Mouse (Mus musculus) testis, adult 2 months (tissue): Measurements from ENCODE around the gene Cog6. TPM values are rescaled to one million over a fixed set of nuclear protein-coding genes. Genes with fewer than 3 reads are reported as not detected.

Experiments used
- H3K27ac ChIP-seq: fragments of 200-500 bp; 2 replicates; pipeline ENCODE4 v1.5.1; 2012; ENCODE audit warnings: low read depth, low read length; ENCODE audit not compliant: control insufficient read depth, insufficient read depth
- H3K27me3 ChIP-seq: fragments of 200-500 bp; 2 replicates; pipeline ENCODE4 v1.6.1; 2012; ENCODE audit warnings: mild to moderate bottlenecking, low read length, moderate library complexity; ENCODE audit not compliant: control insufficient read depth, insufficient read depth
- H3K36me3 ChIP-seq: fragments of 200-500 bp; 2 replicates; pipeline ENCODE4 v1.6.1; 2012; ENCODE audit warnings: mild to moderate bottlenecking, low read length; ENCODE audit not compliant: control insufficient read depth, insufficient read depth
- H3K4me1 ChIP-seq: fragments of 200-500 bp; 2 replicates; pipeline ENCODE4 v1.6.1; 2012; ENCODE audit warnings: low read length; ENCODE audit not compliant: control insufficient read depth, insufficient read depth
- H3K4me3 ChIP-seq: fragments of 200-500 bp; 2 replicates; pipeline ENCODE4 v1.5.1; 2012; ENCODE audit warnings: low read depth, mild to moderate bottlenecking, low read length, moderate library complexity, mixed read lengths; ENCODE audit not compliant: control insufficient read depth
- CTCF ChIP-seq: fragments of 200-500 bp; IDR thresholded peaks from 2 replicates; pipeline ENCODE4 v1.5.1; 2012; ENCODE audit warnings: low read depth, mild to moderate bottlenecking, inconsistent platforms, low read length, moderate library complexity; ENCODE audit not compliant: control insufficient read depth, insufficient read depth, insufficient replicate concordance
- POLR2A ChIP-seq: fragments of 200-500 bp; IDR thresholded peaks from 2 replicates; pipeline ENCODE4 v1.6.1; 2012; ENCODE audit warnings: low read depth, mild to moderate bottlenecking, inconsistent platforms, low read length, moderate library complexity; ENCODE audit not compliant: control insufficient read depth
- polyA plus RNA-seq: library from polyadenylated mRNA; depleted of rRNA; stranded (reverse); fragments of >200 nt; gene quantifications from 2 replicates; pipeline ENCODE4 v1.2.3, GENCODE M21; 2012

The Cog6 gene
- polyA plus RNA-seq, 1 experiment, result 88.7 TPM

DNA sequence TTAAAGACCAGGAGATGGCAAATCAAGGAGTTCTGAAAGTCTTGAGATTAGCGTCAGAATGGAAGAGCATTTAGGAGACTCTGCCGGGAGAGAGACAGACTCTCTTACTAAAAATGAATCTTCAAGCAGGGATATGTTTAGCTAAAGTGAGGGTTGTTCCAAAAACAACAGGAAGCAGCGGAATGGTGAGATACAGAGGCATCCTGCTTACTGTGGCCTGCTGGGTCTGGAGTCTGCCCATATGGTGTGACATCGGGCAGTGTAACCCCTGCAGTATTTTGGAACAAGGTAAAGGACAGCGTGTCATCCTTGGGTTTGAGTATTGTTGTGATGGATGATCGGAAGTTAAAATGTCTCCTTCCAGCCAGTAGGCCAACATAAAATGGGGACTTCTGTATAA lies 29.3 kb upstream of the Cog6 start:
- H3K27ac ChIP-seq, result no peak overlapping the region
- no peak for TF ChIP-seq POLR2A
- no peak for TF ChIP-seq CTCF
- no peaks in the 10 kb centered on the region for H3K36me3 ChIP-seq
- H3K4me1 ChIP-seq, result peaks cover 9% of the 10 kb centered on the region
- no peaks in the 10 kb centered on the region for H3K27me3 ChIP-seq
- no peak overlapping the region for H3K4me3 ChIP-seq

DNA sequence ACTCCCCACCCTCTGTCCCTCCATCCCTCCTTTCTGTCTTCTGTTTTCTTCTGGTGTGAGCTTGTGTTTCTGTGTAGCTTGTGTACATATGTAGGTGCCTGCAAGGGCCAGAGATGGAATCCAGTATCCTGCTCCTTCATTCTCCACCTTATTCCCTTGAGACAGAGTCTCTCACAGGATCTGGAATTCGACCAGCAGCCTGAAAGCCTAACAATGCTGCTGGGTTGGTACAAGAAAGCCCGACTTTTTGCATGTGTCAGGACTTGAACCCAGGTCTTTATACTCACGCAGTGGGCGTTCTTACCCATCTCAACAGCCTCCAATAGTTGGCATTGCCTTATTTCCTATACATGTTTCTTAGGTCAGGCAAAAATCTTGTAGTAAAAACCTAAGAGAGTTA lies 28.7 kb upstream of the Cog6 start:
- Histone ChIP-seq H3K27me3 (no peaks in the 10 kb centered on the region), H3K4me3 (no peak overlapping the region), H3K4me1 (peaks cover 9% of the 10 kb centered on the region), H3K36me3 (no peaks in the 10 kb centered on the region), H3K27ac (no peak overlapping the region)
- TF ChIP-seq CTCF (no peak), POLR2A (no peak)

- peaks cover 9% of the 10 kb centered on the region for H3K4me1 ChIP-seq
- H3K36me3 ChIP-seq, result no peaks in the 10 kb centered on the region
- no peak overlapping the region for H3K27ac ChIP-seq
- no peak overlapping the region for H3K4me3 ChIP-seq
- TF ChIP-seq CTCF (no peak), POLR2A (no peak)
- H3K27me3 ChIP-seq, result no peaks in the 10 kb centered on the region
Observed at GRCm38 (mm10) chr3:53044682-53045299, 27.8 kb upstream of the Cog6 start.

GRCm38 (mm10) chr3:53044238-53044637 lies 27.2 kb upstream of the Cog6 start:
- H3K36me3 ChIP-seq, result no peaks in the 10 kb centered on the region
- H3K27me3 ChIP-seq, result no peaks in the 10 kb centered on the region
- H3K27ac ChIP-seq, result no peak overlapping the region
- H3K4me3 ChIP-seq, result no peak overlapping the region
- H3K4me1 ChIP-seq, result peaks cover 9% of the 10 kb centered on the region
- TF ChIP-seq POLR2A, result no peak
- TF ChIP-seq CTCF, result no peak

- Histone ChIP-seq H3K27me3 (no peaks in the 10 kb centered on the region), H3K27ac (no peak overlapping the region), H3K4me3 (no peak overlapping the region), H3K36me3 (no peaks in the 10 kb centered on the region), H3K4me1 (peaks cover 9% of the 10 kb centered on the region)
- TF ChIP-seq CTCF (no peak), POLR2A (no peak)
Observed at GRCm38 (mm10) chr3:53043206-53043780, 26.3 kb upstream of the Cog6 start.

GRCm38 (mm10) chr3:53042240-53042567 lies 25.2 kb upstream of the Cog6 start:
- Histone ChIP-seq H3K4me3 (peak overlapping the region; percentile 80), H3K27ac (no peak overlapping the region), H3K27me3 (no peaks in the 10 kb centered on the region), H3K36me3 (no peaks in the 10 kb centered on the region), H3K4me1 (peaks cover 9% of the 10 kb centered on the region)
- TF ChIP-seq CTCF (no peak), POLR2A (no peak)

GRCm38 (mm10) chr3:53041411-53042239 lies 24.6 kb upstream of the Cog6 start, which contains the start of gene Lhfp:
Lhfp (plus strand) TSS chr3:53041528.
- no peaks in the 10 kb centered on the region for H3K36me3 ChIP-seq
- TF ChIP-seq CTCF (no peak), POLR2A (0 out of 2 replicates have a peak, but pooled peaks have one; percentile 20)
- H3K4me3 ChIP-seq, result peak within 1 kb of the TSS; percentile 80
- H3K27ac ChIP-seq, result no peak within 1 kb of the TSS
- peaks cover 9% of the 10 kb centered on the region for H3K4me1 ChIP-seq
- no peaks in the 10 kb centered on the region for H3K27me3 ChIP-seq
